In genomic region chr10:127534929-127535384, GRCm38 (mm10) we compare ENCODE assay signal across 8 mouse cellular contexts. TPM values are rescaled to one million over a fixed set of nuclear protein-coding genes. Genes with fewer than 3 reads are reported as not detected.
A peak's percentile ranks its signal among the peaks of the same experiment; 100 is the strongest.
DNase-seq lines count a peak whose midpoint lies in the region; ATAC-seq and TF ChIP-seq lines count a peak whose summit lies in the region.
"Had no signal": no experiment of that assay in that cellular context is flagged by ENCODE, and none has a peak within 500 bp of the region (broad histone marks: within the 10 kb centered on the region; RNA-seq: fewer than 3 reads in every experiment).

No protein-coding gene starts in this region.

- no peak for TF ChIP-seq CTCF in lung, embryonic 14.5 days (IDR thresholded peaks at IDR 0.05; ENCODE audit: low read depth)

- no peak overlapping the region for H3K27ac ChIP-seq in lung, embryonic 14.5 days (ENCODE audit: low read depth)
- H3K27ac ChIP-seq in forebrain, embryonic 11.5 days (ENCODE audit: low read depth, low read length), result no peak overlapping the region
- no peak overlapping the region for H3K27ac ChIP-seq in limb, embryonic 12.5 days

- H3K4me2 ChIP-seq in lung, embryonic 14.5 days, result peak overlapping the region; percentile 74
- H3K4me2 ChIP-seq in forebrain, embryonic 11.5 days (ENCODE audit: low read depth, low read length, severe bottlenecking), result peak overlapping the region; percentile 61
- peak overlapping the region; percentile 84 for H3K4me2 ChIP-seq in limb, embryonic 12.5 days

- H3K27me3 ChIP-seq in lung, embryonic 14.5 days (ENCODE audit: insufficient read depth, low read length), result peaks cover 71% of the 10 kb centered on the region
- peaks cover 66% of the 10 kb centered on the region for H3K27me3 ChIP-seq in forebrain, embryonic 11.5 days (ENCODE audit: control insufficient read depth, insufficient read depth, low read length)
- peaks cover 72% of the 10 kb centered on the region for H3K27me3 ChIP-seq in limb, embryonic 12.5 days
- no peaks in the 10 kb centered on the region for H3K27me3 ChIP-seq in splenic B cell, adult 2 months (ENCODE audit: control insufficient read depth, insufficient read depth, low read length, poor library complexity, severe bottlenecking)

- peaks cover 17% of the 10 kb centered on the region for H3K36me3 ChIP-seq in lung, embryonic 14.5 days (ENCODE audit: insufficient read depth)
- H3K36me3 ChIP-seq in forebrain, embryonic 11.5 days (ENCODE audit: control insufficient read depth, insufficient read depth, low read length), result no peaks in the 10 kb centered on the region; the same call in 1 of the 2 replicates
- H3K36me3 ChIP-seq in limb, embryonic 12.5 days, result peaks cover 19% of the 10 kb centered on the region
- H3K36me3 ChIP-seq in splenic B cell, adult 2 months (ENCODE audit: control insufficient read depth, insufficient read depth, low read length, poor library complexity, severe bottlenecking), result no peaks in the 10 kb centered on the region

- no peaks in the 10 kb centered on the region for H3K4me1 ChIP-seq in lung, embryonic 14.5 days (ENCODE audit: insufficient read depth)
- peaks cover 25% of the 10 kb centered on the region for H3K4me1 ChIP-seq in forebrain, embryonic 11.5 days (replicated peaks; ENCODE audit: control insufficient read depth, insufficient read depth, low read length)
- peaks cover 50% of the 10 kb centered on the region for H3K4me1 ChIP-seq in limb, embryonic 12.5 days (replicated peaks)

- DNase-seq in lung, embryonic 14.5 days, result no peak
- DNase-seq in lung, adult 18-20 months, result no peak
- DNase-seq in forebrain, embryonic 11.5 days (ENCODE audit: low spot score), result peak; percentile 66
- DNase-seq in splenic B cell, adult 2 months (ENCODE audit: low read depth, low spot score), result peak; percentile 41
- DNase-seq in cerebellum, postnatal 14 days, result no peak
- DNase-seq in kidney, adult 18-20 months, result no peak
- DNase-seq: adrenal gland, postnatal 14 days had no signal

- H3K9me3 ChIP-seq in lung, embryonic 14.5 days (ENCODE audit: low read depth, low read length), result no peaks in the 10 kb centered on the region
- no peaks in the 10 kb centered on the region for H3K9me3 ChIP-seq in forebrain, embryonic 11.5 days (ENCODE audit: control insufficient read depth, low read length)
- H3K9me3 ChIP-seq in limb, embryonic 12.5 days, result no peaks in the 10 kb centered on the region

- no peak overlapping the region for H3K9ac ChIP-seq in lung, embryonic 14.5 days
- no peak overlapping the region for H3K9ac ChIP-seq in forebrain, embryonic 11.5 days (ENCODE audit: low read length)
- H3K9ac ChIP-seq in limb, embryonic 12.5 days (replicated peaks), result peak overlapping the region; percentile 31

- no peak for ATAC-seq in lung, embryonic 14.5 days (ENCODE audit: insufficient read depth)
- no peak for ATAC-seq in forebrain, embryonic 11.5 days (replicated peaks; ENCODE audit: low FRiP score)
- ATAC-seq in limb, embryonic 12.5 days (ENCODE audit: insufficient number of reproducible peaks, insufficient read depth, low FRiP score, low TSS enrichment, low read depth), result no peak

- 2% methylated on average over 30 of the region's 30 CpGs for WGBS in lung, embryonic 14.5 days
- 0% methylated on average over 29 of the region's 30 CpGs for WGBS in forebrain, embryonic 11.5 days
- under 1% methylated on average over 30 of the region's 30 CpGs for WGBS in limb, embryonic 12.5 days

- peak overlapping the region; percentile 43; the same call in 1 of the 2 replicates for H3K4me3 ChIP-seq in lung, embryonic 14.5 days (ENCODE audit: low read depth, low read length)
- H3K4me3 ChIP-seq in forebrain, embryonic 11.5 days (ENCODE audit: low read depth, low read length), result peak overlapping the region; percentile 41
- peak overlapping the region; percentile 44 for H3K4me3 ChIP-seq in limb, embryonic 12.5 days (replicated peaks)

RNA-seq across cellular contexts. Expression of gene Nxph4, which starts 0.6 kb away (rescaled TPM):
- polyA plus RNA-seq in lung, embryonic 14.5 days (2014; fragmentation: Nextera tagmentation; extraction: Ambion mirVana), result 0.14 and 0.22 TPM in 2 replicates
- polyA plus RNA-seq in forebrain, embryonic 11.5 days (2014; fragmentation: Nextera tagmentation; extraction: Ambion mirVana), result 37.6 and 40.4 TPM in 2 replicates
- 4.2 and 6.3 TPM in 2 replicates for polyA plus RNA-seq in limb, embryonic 12.5 days (2016; fragmentation: Nextera tagmentation; extraction: Ambion mirVana)

RNA-seq across cellular contexts. Expression of gene Shmt2, which starts 12.7 kb away (rescaled TPM):
- polyA plus RNA-seq in lung, embryonic 14.5 days (2014; fragmentation: Nextera tagmentation; extraction: Ambion mirVana), result 99.6 and 101 TPM in 2 replicates
- 112 and 123 TPM in 2 replicates for polyA plus RNA-seq in forebrain, embryonic 11.5 days (2014; fragmentation: Nextera tagmentation; extraction: Ambion mirVana)
- polyA plus RNA-seq in limb, embryonic 12.5 days (2016; fragmentation: Nextera tagmentation; extraction: Ambion mirVana), result 96.8 and 98.1 TPM in 2 replicates

RNA-seq across cellular contexts. Expression of gene Ndufa4l2, which starts 20.2 kb away (rescaled TPM):
- polyA plus RNA-seq in lung, embryonic 14.5 days (2014; fragmentation: Nextera tagmentation; extraction: Ambion mirVana), result 36.4 and 44.9 TPM in 2 replicates
- 5.9 and 6.1 TPM in 2 replicates for polyA plus RNA-seq in forebrain, embryonic 11.5 days (2014; fragmentation: Nextera tagmentation; extraction: Ambion mirVana)
- polyA plus RNA-seq in limb, embryonic 12.5 days (2016; fragmentation: Nextera tagmentation; extraction: Ambion mirVana), result 0.60 and 1.6 TPM in 2 replicates

RNA-seq across cellular contexts. Expression of gene Stac3, which starts 33.5 kb away (rescaled TPM):
- 0.12 TPM in 1 of 2 replicates, not detected in the other for polyA plus RNA-seq in lung, embryonic 14.5 days (2014; fragmentation: Nextera tagmentation; extraction: Ambion mirVana)
- polyA plus RNA-seq in forebrain, embryonic 11.5 days (2014; fragmentation: Nextera tagmentation; extraction: Ambion mirVana), result not detected in 2 replicates
- polyA plus RNA-seq in limb, embryonic 12.5 days (2016; fragmentation: Nextera tagmentation; extraction: Ambion mirVana), result 11.5 and 11.7 TPM in 2 replicates

Comparison
In these comparisons a context has a peak if more than half of its experiments do, and no peak if none do; other contexts are left out.
1. DNase-seq: peak in forebrain, embryonic 11.5 days (single experiment) and splenic B cell, adult 2 months (single experiment); none in lung, embryonic 14.5 days (single experiment), lung, adult 18-20 months (0 of 2), cerebellum, postnatal 14 days (0 of 2) and kidney, adult 18-20 months (single experiment).
2. Peak in every context shown above with its lines, with median percentiles within 50 percentile points of each other: H3K4me2 ChIP-seq and H3K4me3 ChIP-seq.